ENCODE assay signal across 25 mouse cellular contexts in genomic region chr4:100123519-100123918, GRCm38 (mm10). TPM values are rescaled to one million over a fixed set of nuclear protein-coding genes. Genes with fewer than 3 reads are reported as not detected.
DNase-seq lines count a peak whose midpoint lies in the region; ATAC-seq lines count a peak whose summit lies in the region.
"Had no signal": no experiment of that assay in that cellular context is flagged by ENCODE, and none has a peak within 500 bp of the region (broad histone marks: within the 10 kb centered on the region; RNA-seq: fewer than 3 reads in every experiment).

No protein-coding gene starts in this region.

- H3K4me2 ChIP-seq in liver, embryonic 16.5 days (ENCODE audit: low read depth, low read length), result no peak overlapping the region
- H3K4me2 ChIP-seq in liver, embryonic 11.5 days, result no peak overlapping the region
- H3K4me2 ChIP-seq: embryonic facial prominence, embryonic 15.5 days; heart, embryonic 15.5 days; liver, embryonic 13.5 days; lung, embryonic 15.5 days had no signal

- no peak overlapping the region for H3K9ac ChIP-seq in liver, embryonic 16.5 days (ENCODE audit: low read depth, low read length)
- no peak overlapping the region for H3K9ac ChIP-seq in liver, embryonic 11.5 days (ENCODE audit: low read depth, low read length)
- H3K9ac ChIP-seq: embryonic facial prominence, embryonic 15.5 days; heart, embryonic 15.5 days; liver, embryonic 13.5 days; lung, embryonic 15.5 days had no signal

- 48% methylated on average over 3 of the region's 3 CpGs for WGBS in liver, embryonic 16.5 days (ENCODE audit: insufficient replicate concordance)
- WGBS in liver, embryonic 11.5 days, result 59% methylated on average over 3 of the region's 3 CpGs

- DNase-seq in liver, embryonic 11.5 days (ENCODE audit: low spot score), result no peak
- peak; percentile 78 to 92 for DNase-seq in kidney, adult 8-10 months
- DNase-seq in kidney, postnatal 10 days, result peak; percentile 62
- DNase-seq in layer of hippocampus, postnatal 36 days, result no peak
- DNase-seq in gastrocnemius, postnatal 10 days, result no peak
- DNase-seq in adrenal gland, adult 18-20 months (ENCODE audit: low spot score in 2 of 2), result no peak
- DNase-seq: B cell, adult 2 months; cerebellum, adult 11 months; cerebellum, adult 9-11 months; gastrocnemius, postnatal 36 days; liver, embryonic 13.5 days; lung, postnatal 36 days; midbrain, embryonic 14.5 days; retina, postnatal 1 day; thymus, postnatal 25 days had no signal

- no peaks in the 10 kb centered on the region for H3K27me3 ChIP-seq in liver, embryonic 16.5 days (ENCODE audit: control insufficient read depth, insufficient read depth, low read depth, low read length)
- no peaks in the 10 kb centered on the region for H3K27me3 ChIP-seq in liver, embryonic 11.5 days (replicated peaks; ENCODE audit: control insufficient read depth, insufficient read depth, low read length)
- H3K27me3 ChIP-seq: embryonic facial prominence, embryonic 15.5 days; heart, embryonic 15.5 days; liver, embryonic 13.5 days; lung, embryonic 15.5 days; Patski had no signal

- no peak overlapping the region for H3K27ac ChIP-seq in liver, embryonic 16.5 days (ENCODE audit: low read length)
- H3K27ac ChIP-seq in liver, embryonic 11.5 days (ENCODE audit: low read depth, low read length), result no peak overlapping the region
- H3K27ac ChIP-seq: embryonic facial prominence, embryonic 15.5 days; heart, embryonic 15.5 days; limb, embryonic 10.5 days; liver, embryonic 13.5 days; lung, embryonic 15.5 days had no signal

- no peaks in the 10 kb centered on the region for H3K9me3 ChIP-seq in liver, embryonic 16.5 days (replicated peaks; ENCODE audit: control insufficient read depth, low read length)
- H3K9me3 ChIP-seq in liver, embryonic 11.5 days (ENCODE audit: control insufficient read depth, low read length), result no peaks in the 10 kb centered on the region
- H3K9me3 ChIP-seq: embryonic facial prominence, embryonic 15.5 days; G1E; heart, embryonic 15.5 days; limb, embryonic 10.5 days; liver, embryonic 13.5 days; lung, embryonic 15.5 days had no signal

- no peaks in the 10 kb centered on the region for H3K36me3 ChIP-seq in liver, embryonic 16.5 days (ENCODE audit: control insufficient read depth, insufficient read depth)
- no peaks in the 10 kb centered on the region for H3K36me3 ChIP-seq in liver, embryonic 11.5 days (ENCODE audit: control insufficient read depth, insufficient read depth, low read length)
- H3K36me3 ChIP-seq: embryonic facial prominence, embryonic 15.5 days; G1E; heart, embryonic 15.5 days; liver, embryonic 13.5 days; lung, embryonic 15.5 days had no signal

- H3K4me1 ChIP-seq in liver, embryonic 16.5 days (ENCODE audit: control insufficient read depth, low read depth, low read length), result no peaks in the 10 kb centered on the region
- no peaks in the 10 kb centered on the region for H3K4me1 ChIP-seq in liver, embryonic 11.5 days (replicated peaks; ENCODE audit: control insufficient read depth, insufficient read depth, low read length)
- H3K4me1 ChIP-seq: liver, embryonic 13.5 days had no signal

- ATAC-seq in liver, embryonic 16.5 days (ENCODE audit: low read depth), result peak; percentile 45; the same call in 1 of the 2 replicates
- ATAC-seq in liver, embryonic 11.5 days (replicated peaks; ENCODE audit: low FRiP score), result no peak
- ATAC-seq: hindbrain, embryonic 16.5 days; Patski had no signal

- no peak overlapping the region for H3K4me3 ChIP-seq in liver, embryonic 16.5 days (ENCODE audit: low read depth, low read length)
- no peak overlapping the region for H3K4me3 ChIP-seq in liver, embryonic 11.5 days (ENCODE audit: low read depth, low read length)
- H3K4me3 ChIP-seq: embryonic facial prominence, embryonic 15.5 days; heart, embryonic 15.5 days; limb, embryonic 10.5 days; liver, embryonic 13.5 days; lung, embryonic 15.5 days had no signal

RNA-seq across cellular contexts. Expression of gene Ror1, which starts 27.9 kb away (rescaled TPM):
- 0.19 and 0.37 TPM in 2 replicates for polyA plus RNA-seq in liver, embryonic 16.5 days (2015; fragmentation: Nextera tagmentation; extraction: Ambion mirVana)
- polyA plus RNA-seq in liver, embryonic 11.5 days (2014; fragmentation: Nextera tagmentation; extraction: Ambion mirVana), result 3.9 and 4.1 TPM in 2 replicates
- 1 to 10 TPM; 5.3 to 5.8 TPM for total RNA-seq in layer of hippocampus, postnatal 36 days (2021)
- 1 to 10 TPM; 5.4 to 6.3 TPM for total RNA-seq in gastrocnemius, postnatal 10 days (2021)
- 1 to 10 TPM; 2.0 to 3.4 TPM for total RNA-seq in adrenal gland, adult 18-20 months (2021)
- total RNA-seq: CH12.LX; megakaryocyte-erythroid progenitor cell, adult 5-6 weeks had no signal
- polyA plus RNA-seq: G1E had no signal

Comparison
In these comparisons a context has a peak if more than half of its experiments do, and no peak if none do; other contexts are left out.
1. DNase-seq: peak in kidney, adult 8-10 months (2 of 2) and kidney, postnatal 10 days (single experiment); none in liver, embryonic 11.5 days (single experiment), layer of hippocampus, postnatal 36 days (0 of 2), gastrocnemius, postnatal 10 days (single experiment) and adrenal gland, adult 18-20 months (0 of 2).